Mouse (Mus musculus) megakaryocyte, embryonic 14.5 days (primary cell): Measurements from ENCODE around the gene Xndc1.

Experiments
- FLI1 ChIP-seq: IDR thresholded peaks from 2 replicates; pipeline ENCODE4 v1.6.1; 2012; ENCODE audit warnings: low read length, inconsistent platforms, mixed read lengths
- GATA1 ChIP-seq: IDR thresholded peaks from 3 replicates; pipeline ENCODE4 v1.6.1; 2012; ENCODE audit warnings: mixed read lengths, low read length, inconsistent platforms, borderline replicate concordance

DNA sequence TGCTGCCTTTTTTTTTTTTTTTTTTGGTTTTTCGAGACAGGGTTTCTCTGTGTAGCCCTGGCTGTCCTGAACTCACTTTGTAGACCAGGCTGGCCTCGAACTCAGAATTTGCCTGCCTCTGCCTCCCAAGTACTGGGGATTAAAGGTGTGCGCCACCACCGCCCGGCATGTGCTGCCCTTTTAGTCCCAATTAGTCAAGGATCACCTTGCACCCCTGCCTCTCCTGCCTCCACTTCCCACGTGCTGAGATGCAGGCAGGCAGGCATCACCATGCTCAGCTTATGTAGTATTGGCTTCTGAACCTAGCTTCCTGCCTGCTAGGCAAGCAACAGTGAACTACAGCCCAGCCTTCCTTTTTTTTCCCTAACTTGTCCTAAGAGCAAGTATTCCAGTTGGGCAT lies 52.1 kb downstream of the Xndc1 start:
- TF ChIP-seq GATA1 (no peak), FLI1 (no peak)
